Mouse (Mus musculus) granulocyte monocyte progenitor cell, adult 5-6 weeks (primary cell): Measurements from ENCODE around the gene Foxm1. TPM values are rescaled to one million over a fixed set of nuclear protein-coding genes. Genes with fewer than 3 reads are reported as not detected.
A peak's percentile ranks its signal among the peaks of the same experiment; 100 is the strongest.

Experiments
- ATAC-seq: replicated peaks from 2 replicates; pipeline ENCODE4 v1.8.0; 2016; ENCODE audit warnings: mild to moderate bottlenecking, moderate TSS enrichment, inconsistent platforms; ENCODE audit not compliant: poor library complexity, severe bottlenecking
- total RNA-seq, 2 experiments: library from RNA; stranded (forward) in 1 of 2; stranded (reverse) in 1 of 2; fragments of 200-712, 200-1000 nt in 1 of 2; fragments of >200 nt in 1 of 2; fragmentation: Nextera tagmentation in 1 of 2; gene quantifications; 2 replicates each; pipeline ENCODE4 v1.2.3; 2014 to 2017

Foxm1 gene
- total RNA-seq (2014; fragmentation: Nextera tagmentation) (38.8 and 53.2 TPM in 2 replicates), total RNA-seq (2017) (12.8 and 18.2 TPM in 2 replicates)

DNA sequence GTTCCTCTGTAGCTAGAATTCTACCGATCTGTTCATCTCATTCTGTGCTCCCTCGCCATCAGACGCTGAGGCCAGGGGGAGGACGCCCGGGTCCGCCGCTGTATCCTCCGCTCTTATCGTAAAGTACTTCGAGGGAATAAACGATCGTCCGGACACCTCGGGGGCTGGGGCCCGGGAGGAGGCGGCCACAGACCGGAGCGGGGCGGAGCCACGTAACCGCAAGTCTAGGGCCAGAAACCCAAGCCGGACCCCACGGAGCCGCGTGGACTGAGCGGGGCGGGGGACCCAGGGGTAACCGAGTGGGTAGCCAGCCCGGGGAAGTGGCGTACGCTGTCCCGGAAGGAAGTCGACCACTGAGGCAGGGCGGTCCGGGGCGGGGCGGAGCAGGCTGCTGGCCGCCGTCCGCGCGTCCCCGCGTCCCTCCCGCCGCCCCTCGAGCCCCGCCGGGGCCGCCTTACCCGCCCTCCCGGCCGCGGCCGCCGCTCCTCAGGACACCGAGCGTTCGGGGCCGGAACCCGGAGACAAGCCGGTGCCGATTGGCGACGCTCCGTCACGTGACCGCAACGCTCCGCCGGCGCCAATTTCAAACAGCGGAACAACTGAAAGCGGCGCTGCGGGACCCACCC is at the start of gene Foxm1, which contains the start of gene Rhno1:
Gene Foxm1, plus strand, starts transcription at position 587 of the 626 bp plus-strand sequence.
Gene Rhno1, minus strand, starts transcription at position 531 of the 626 bp plus-strand sequence.
- peak; percentile 74 for ATAC-seq

DNA sequence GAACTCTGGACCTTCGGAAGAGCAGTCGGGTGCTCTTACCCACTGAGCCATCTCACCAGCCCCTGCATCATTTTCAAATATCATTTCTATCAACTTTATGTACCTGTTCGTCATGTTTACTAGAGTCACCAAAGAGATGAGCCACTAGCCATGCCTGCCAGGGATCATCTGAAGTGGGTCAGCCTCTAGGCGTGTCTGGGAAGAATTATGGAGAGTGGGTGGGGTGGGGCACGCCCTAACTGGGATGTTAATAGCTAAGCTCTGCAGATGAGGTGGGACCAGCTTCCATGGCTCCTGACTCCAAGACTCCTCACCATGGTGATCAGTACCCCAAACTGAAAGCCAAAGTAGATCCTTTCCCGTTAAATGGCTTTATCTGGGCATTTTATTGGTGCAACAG is 48.0 kb upstream of the Foxm1 start:
- no peak for ATAC-seq

GRCm38 (mm10) chr6:128315597-128315996 is 47.2 kb upstream of the Foxm1 start:
- ATAC-seq, result no peak

DNA sequence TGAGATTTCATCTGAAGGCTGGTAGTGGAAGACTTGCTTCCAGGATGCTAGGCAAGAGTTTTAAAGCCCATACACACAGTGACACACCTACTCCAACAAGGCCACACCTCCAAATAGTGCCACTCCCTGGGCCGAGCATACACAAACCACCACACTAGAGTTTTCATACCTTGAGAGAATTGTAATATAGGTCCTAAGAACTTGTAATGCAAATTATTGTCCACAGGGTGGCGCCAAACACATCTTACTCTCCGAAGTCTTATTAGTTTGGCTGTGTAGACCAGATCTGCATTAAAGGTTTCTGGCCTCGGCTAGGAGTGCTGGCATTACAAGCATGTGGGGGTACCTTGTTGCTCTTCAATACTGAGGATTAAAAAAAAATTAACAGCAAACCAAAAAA is 44.5 kb upstream of the Foxm1 start:
- peak; percentile 65 for ATAC-seq

DNA sequence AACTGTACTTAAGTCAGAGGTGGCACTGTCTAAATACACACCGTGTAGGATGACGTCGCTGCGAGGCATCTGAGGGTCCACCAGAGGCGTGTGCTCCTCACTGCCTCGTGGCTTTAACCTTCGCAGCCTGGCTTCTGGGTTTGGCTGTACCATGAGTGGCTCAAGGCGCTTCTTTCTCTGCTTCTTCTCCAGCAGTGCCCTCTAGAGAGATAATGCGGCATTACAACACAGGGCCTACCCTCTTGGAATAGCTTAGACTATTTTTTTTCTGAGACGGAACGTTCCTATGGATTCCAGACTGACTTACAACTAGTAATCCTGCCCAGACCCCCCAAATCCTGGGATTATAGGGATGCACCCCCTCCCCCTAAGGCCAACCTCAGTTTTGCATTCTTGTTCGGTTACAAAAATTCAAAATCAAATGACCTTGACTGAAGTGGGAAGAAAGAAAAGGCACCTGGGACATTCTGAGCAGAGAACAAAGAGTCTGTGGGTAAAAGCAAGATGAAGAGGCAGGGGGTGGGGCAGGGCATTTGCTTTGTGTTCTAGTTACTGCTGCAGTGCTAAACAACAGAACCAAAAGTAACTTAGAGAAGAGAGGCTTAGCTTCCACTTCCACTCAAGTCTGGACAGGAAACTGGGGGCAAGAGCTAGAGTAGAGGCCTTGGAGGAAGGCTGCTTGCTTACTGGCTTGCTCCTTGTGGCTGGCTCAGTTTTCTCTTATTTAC is 28.2 kb upstream of the Foxm1 start:
- ATAC-seq, result peak; percentile 97

DNA sequence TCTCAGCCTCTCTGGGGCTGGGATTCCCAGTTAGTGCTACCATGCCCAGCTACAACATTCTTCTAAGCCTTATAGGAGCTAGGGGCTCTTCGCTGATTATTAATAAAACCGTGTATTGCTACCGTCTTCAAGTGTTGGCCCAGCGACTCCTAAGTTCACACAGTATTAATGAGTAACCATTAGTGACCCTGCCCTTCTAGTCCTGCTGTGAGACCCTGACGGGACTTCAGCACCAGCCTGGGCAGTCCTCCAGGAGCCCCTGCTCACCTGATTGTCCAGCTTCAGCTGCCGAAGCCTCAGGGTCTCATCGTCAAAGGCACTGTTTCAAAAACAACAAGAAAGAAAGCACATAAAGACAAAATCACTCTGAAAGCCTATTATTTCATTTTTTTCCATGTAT is 25.3 kb upstream of the Foxm1 start:
- no peak for ATAC-seq

DNA sequence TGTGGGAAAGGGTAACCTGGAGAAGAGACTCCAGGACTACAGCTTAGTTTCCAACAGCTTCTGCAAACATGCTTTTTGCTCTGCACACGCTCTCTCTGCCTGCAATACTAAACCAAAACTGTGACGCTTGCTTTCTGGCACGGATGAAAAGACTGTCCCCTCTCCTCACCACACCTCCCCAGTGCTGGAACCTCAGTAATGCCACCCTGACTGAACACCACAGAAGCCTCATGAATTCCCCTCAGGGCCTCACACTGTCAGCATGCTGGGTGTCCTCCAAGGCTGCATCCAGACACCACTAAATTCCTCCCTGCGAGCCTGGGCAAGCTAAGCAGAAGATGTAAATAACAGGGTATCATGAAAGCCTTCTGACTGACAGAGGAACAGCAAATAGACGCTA is 23.9 kb upstream of the Foxm1 start:
- no peak for ATAC-seq

GRCm38 (mm10) chr6:128341956-128342723 is 20.6 kb upstream of the Foxm1 start:
- ATAC-seq, result no peak

DNA sequence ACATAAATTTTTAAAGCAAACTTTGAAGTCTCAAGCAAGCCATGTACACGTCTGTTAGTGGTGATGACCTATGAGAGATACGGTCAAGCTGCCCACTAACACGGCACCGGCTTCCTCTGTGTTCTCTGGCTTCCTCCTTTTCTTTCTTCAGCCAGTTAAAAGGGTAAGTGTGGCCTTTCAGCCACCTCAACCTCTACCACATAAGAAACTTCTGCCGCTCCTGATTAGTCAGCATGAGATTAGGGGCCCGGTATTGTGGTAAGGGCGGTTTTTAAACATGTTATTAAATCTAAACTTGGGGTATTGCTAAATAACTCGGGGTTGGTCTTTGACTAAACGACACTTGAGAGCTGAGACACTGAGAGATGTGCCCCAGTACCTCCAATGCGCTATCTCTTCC is 17.1 kb upstream of the Foxm1 start:
- ATAC-seq, result peak; percentile 97

GRCm38 (mm10) chr6:128346782-128347181 is 16.0 kb upstream of the Foxm1 start:
- ATAC-seq, result no peak

- ATAC-seq, result no peak
Observed at GRCm38 (mm10) chr6:128349711-128350110, 13.1 kb upstream of the Foxm1 start.

DNA sequence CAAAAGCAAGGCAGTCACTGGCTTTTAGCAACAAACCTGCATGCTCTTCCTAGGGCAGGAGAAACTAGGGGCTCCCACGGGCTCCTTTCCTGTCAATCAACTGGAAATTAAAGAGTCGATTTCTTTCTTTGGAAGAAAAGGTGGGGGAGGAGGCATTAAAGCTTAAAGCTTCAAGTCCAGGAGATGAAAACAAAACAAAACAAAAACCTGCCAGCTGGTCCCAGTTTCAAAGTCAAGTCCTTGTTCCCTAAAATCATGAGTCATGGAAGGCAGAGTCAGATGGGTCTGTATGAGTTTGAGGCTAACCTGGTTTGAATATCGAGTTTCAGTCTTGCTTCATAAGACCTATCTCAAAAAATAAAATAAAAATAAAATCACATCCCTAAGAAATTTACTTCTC is 8.6 kb upstream of the Foxm1 start:
- peak; percentile 34; the same call in 1 of the 2 replicates for ATAC-seq

- peak; percentile 3; the same call in 1 of the 2 replicates for ATAC-seq
Observed at GRCm38 (mm10) chr6:128355201-128355681, 7.5 kb upstream of the Foxm1 start.

DNA sequence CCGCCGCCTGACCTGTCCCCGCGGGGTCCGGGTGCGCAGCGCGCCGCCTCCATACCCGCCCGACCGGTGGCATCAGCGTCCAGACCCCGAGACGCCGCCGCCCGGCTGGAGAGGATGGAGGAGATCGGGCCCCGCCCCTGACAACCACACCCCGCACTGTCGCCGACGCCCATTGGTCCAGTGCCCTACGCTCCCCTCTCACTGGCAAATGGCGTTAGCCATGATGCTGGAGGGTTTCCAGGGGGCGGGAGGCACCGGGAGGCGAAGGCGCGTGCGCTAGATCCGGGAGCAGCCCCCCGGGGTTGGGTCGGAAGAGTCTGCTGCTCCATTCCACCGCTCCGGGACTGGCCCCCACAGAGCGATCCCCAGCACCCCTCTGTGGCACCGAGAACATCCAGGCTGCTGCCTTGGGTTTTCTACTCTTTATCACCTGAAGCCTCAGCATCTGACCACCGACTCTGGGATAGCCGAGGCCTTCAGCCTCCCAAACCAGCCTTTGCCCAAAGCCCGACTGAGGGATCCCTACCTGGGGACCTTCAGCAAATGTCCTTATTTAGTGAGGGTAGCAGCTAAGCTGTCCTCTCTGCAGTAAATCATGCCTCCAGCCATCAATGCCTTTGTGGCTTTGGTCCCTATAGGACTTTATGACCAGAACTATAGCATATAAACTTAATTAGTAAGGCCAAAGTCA is 6.9 kb upstream of the Foxm1 start, which contains the start of gene Tulp3:
Gene Tulp3, minus strand, starts transcription at position 126 of the 691 bp plus-strand sequence.
- ATAC-seq, result peak; percentile 95

DNA sequence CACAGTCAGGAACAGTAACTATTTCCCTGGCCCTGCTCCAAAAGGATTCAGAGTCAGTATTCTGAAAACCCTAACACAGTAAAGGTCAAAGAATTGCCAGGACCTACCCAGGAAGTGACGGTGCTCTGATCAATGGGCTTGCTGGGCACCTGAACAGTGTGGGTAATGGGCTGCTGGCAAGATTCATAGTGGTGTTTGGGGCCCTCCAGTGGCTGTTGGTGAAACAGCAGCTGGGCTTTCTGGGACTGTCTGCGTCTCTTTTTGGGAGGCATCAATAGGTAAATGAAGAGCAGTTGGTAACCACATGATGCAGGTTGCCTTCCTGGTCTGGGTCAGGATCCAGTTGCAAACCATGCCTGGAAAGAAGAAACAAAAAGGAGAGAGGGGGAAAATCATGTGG is 3.8 kb upstream of the Foxm1 start:
- ATAC-seq, result 0 out of 2 replicates have a peak, but pooled peaks have one; percentile 18

DNA sequence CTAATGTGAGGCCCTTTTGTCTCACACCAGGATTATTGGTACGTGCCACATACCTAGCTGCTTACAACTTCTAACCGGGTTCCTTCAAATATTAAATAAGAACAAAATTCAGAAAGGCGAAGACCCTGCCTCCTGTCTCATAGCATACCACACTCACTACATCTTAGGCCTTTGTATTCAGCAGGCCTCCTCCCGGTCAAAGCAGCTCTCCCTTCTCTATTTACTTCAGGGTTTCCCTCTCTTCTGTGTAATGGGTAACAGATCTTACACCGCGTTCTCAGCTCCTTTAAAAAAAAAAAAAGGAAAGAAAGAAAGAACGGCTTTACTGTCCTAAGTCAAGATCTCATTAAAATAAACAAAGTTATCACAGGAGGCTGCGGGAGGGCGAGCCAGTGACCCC is 866 bp upstream of the Foxm1 start:
- no peak for ATAC-seq

DNA sequence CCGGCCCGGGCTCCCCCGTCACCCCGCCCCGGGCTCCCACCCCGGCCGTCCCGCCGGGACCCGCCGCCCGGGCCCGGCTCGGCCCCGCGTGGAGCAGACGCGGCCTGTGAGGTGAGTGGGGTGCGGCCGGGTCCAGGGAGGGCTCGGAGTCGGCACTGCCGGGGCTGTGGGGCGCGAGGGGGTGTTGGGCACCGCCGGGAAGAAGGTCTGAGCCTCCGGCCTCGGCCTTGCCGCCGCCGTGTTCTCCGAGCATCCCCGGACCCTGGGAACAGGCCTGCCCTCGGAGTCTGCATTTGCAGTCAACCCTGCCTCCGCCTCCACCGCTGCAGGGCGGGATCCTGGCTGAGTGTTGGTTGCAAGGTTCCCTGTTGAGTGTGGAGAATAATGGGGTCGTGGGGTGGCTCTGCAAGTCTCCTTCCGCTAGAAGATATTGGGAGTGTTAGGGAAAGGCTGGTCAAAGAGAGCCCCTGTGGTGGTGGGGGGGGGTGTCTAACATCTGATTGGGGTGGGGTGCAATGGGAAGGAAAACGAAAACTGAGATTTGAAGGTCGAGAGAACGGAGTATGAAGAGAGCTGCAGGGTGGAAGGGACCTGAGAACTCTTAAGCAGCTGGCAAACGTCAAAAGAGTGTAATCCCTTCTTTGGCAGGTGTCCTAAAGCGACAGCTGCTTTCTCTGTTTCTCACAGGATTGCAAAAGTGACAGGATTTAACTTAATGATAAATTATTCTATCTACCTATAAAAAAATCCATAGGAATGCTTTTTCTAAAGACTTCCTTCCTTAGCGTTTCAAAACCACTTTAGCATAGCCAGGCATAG is 449 bp downstream of the Foxm1 start:
- peak; percentile 12 for ATAC-seq

DNA sequence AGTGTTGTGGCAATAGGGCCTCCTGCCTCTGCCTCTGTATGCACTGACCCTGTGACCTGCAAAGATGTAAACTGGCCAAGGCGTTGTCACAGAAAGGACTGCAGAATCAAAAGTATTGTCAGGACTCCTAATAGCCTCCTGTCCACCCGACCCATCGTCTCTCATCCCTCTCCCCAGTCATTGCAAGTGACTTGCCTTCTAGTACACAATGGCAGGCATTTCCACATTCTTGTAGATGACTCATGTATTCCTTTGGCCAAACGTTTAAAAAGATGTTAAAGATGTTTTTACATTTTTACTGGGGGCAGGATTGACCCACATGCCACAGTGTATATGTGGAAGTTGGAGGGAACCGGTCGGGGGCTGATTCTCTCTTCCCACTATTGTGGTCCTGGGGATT is 2.0 kb downstream of the Foxm1 start:
- no peak for ATAC-seq

- no peak for ATAC-seq
Observed at GRCm38 (mm10) chr6:128366466-128366865, 3.7 kb downstream of the Foxm1 start.
